Mouse (Mus musculus): ENCODE results near the gene Atn1. TPM values are rescaled to one million over a fixed set of nuclear protein-coding genes. Genes with fewer than 3 reads are reported as not detected.

The Atn1 gene
- polyA plus RNA-seq, 1 experiment from 2014 or later, result 24.4 TPM

DNA sequence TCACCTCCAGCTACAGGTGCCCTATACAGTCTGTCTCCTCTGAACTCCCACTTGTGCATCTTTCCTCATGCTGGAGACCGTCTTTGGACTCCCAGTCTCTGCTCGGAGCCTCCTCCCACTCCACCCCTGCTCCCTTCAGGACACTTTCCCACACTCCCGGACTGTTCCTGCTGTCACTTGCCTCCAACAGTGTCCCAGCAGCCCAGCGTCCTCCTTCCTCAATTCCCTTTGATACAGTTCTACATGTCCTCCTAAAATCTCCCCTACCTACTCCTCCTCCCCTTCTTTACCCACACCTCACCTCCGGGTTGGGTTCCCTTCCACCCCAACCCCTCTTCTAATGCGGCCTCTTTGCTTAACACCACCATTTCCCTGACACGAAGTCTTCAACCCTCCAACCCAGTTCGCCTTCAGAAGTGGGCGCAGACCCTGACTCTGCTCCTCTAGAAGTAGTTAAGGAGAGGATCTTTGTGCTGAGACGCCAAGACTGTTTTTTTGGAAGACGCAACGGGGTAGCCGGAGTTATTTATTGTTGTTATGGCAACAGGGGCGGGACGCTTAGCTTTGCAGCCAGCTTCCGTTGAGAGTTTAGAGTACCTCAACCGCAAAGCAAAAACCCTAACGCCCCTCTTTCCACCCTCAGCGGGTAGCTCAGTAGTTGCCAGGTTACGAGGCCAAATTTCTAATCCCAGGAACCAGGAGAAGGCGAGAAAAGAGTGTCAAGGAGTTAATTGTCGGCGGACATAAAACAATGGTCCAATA, 23.1 kb upstream of the Atn1 start, which contains the start of gene Lrrc23:
Lrrc23 (minus strand) TSS at position 506 of the 762 bp plus-strand sequence.
- H3K36me3 ChIP-seq (ENCODE audit: control insufficient read depth, insufficient read depth, low read length), result no peaks in the 10 kb centered on the region
- no peaks in the 10 kb centered on the region for H3K9me3 ChIP-seq (ENCODE audit: control insufficient read depth, low read length)
- H3K27ac ChIP-seq (replicated peaks; ENCODE audit: low read depth, low read length), result no peak within 1 kb of the TSS
- H3K4me1 ChIP-seq (ENCODE audit: control insufficient read depth, insufficient read depth, low read length), result peaks cover 15% of the 10 kb centered on the region; the same call in 1 of the 2 replicates
- H3K27me3 ChIP-seq (ENCODE audit: control insufficient read depth, insufficient read depth, low read length), result no peaks in the 10 kb centered on the region
- H3K4me3 ChIP-seq (replicated peaks; ENCODE audit: low read depth, low read length), result peak within 1 kb of the TSS; percentile 30
- peak within 1 kb of the TSS; percentile 58 for H3K4me2 ChIP-seq (ENCODE audit: low read length)
- 1% methylated on average over 23 of the region's 23 CpGs for WGBS
- H3K9ac ChIP-seq (replicated peaks; ENCODE audit: low read length), result peak within 1 kb of the TSS; percentile 10; the same call in 1 of the 2 replicates
- peak; percentile 79 for DNase-seq
- no peak for ATAC-seq (ENCODE audit: low FRiP score, low TSS enrichment)

DNA sequence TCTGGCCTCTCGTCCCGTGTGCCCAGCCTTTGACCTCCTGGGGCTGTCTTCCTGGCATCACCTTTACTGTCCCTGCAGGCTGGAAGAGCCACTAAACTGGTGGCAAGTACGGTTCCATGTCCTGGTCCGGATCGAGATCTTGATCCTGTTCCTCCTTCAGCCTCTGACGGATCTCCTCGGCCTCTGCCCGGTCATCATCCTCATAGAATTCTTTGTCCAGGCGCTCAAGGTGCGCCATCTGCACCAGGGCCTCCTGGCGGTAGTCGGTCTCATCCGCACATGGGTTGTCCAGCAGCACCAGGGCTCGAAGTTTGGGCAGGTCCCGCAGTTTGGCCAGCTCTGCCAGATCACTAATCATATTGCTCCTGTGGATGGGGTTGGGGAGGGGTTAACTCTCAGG, 14.2 kb upstream of the Atn1 start:
- no peak overlapping the region for H3K4me3 ChIP-seq (replicated peaks; ENCODE audit: low read depth, low read length)
- ATAC-seq (ENCODE audit: low FRiP score, low TSS enrichment) (no peak), DNase-seq (no peak)
- no peaks in the 10 kb centered on the region for H3K27me3 ChIP-seq (ENCODE audit: control insufficient read depth, insufficient read depth, low read length)
- no peaks in the 10 kb centered on the region for H3K36me3 ChIP-seq (ENCODE audit: control insufficient read depth, insufficient read depth, low read length)
- 88% methylated on average over 15 of the region's 15 CpGs for WGBS
- peaks cover 19% of the 10 kb centered on the region for H3K4me1 ChIP-seq (ENCODE audit: control insufficient read depth, insufficient read depth, low read length)
- no peak overlapping the region for H3K4me2 ChIP-seq (ENCODE audit: low read length)
- no peak overlapping the region for H3K27ac ChIP-seq (replicated peaks; ENCODE audit: low read depth, low read length)
- no peak overlapping the region for H3K9ac ChIP-seq (replicated peaks; ENCODE audit: low read length)
- no peaks in the 10 kb centered on the region for H3K9me3 ChIP-seq (ENCODE audit: control insufficient read depth, low read length)

DNA sequence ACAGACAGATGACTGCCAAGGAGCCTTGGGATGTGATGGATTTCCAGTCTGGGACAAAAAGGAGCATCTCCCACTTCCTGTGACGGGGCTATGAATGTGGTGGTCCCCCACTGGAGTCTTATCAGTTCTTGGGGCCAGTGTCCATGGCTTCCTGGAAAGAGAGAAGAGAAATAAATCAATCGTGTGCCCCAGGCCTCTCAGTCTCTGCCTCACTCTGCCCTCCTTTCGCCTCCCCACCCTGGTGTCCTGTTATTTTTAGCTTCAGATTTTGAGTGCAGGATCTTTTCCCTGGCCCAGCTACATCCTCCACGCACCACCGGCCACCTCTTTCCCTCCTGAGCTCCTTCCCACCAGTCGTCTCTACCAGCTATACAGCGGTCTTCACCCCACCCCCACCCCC, 13.7 kb upstream of the Atn1 start:
- WGBS, result 68% methylated on average over 7 of the region's 7 CpGs
- Histone ChIP-seq H3K9me3 (ENCODE audit: control insufficient read depth, low read length) (no peaks in the 10 kb centered on the region), H3K9ac (replicated peaks; ENCODE audit: low read length) (peak overlapping the region; percentile 77; the same call in 1 of the 2 replicates), H3K27me3 (ENCODE audit: control insufficient read depth, insufficient read depth, low read length) (no peaks in the 10 kb centered on the region), H3K4me3 (replicated peaks; ENCODE audit: low read depth, low read length) (peak overlapping the region; percentile 47), H3K4me1 (ENCODE audit: control insufficient read depth, insufficient read depth, low read length) (peaks cover 19% of the 10 kb centered on the region), H3K4me2 (ENCODE audit: low read length) (peak overlapping the region; percentile 75), H3K36me3 (ENCODE audit: control insufficient read depth, insufficient read depth, low read length) (no peaks in the 10 kb centered on the region), H3K27ac (replicated peaks; ENCODE audit: low read depth, low read length) (peak overlapping the region; percentile 63; the same call in 1 of the 2 replicates)
- ATAC-seq (ENCODE audit: low FRiP score, low TSS enrichment) (no peak), DNase-seq (no peak)

DNA sequence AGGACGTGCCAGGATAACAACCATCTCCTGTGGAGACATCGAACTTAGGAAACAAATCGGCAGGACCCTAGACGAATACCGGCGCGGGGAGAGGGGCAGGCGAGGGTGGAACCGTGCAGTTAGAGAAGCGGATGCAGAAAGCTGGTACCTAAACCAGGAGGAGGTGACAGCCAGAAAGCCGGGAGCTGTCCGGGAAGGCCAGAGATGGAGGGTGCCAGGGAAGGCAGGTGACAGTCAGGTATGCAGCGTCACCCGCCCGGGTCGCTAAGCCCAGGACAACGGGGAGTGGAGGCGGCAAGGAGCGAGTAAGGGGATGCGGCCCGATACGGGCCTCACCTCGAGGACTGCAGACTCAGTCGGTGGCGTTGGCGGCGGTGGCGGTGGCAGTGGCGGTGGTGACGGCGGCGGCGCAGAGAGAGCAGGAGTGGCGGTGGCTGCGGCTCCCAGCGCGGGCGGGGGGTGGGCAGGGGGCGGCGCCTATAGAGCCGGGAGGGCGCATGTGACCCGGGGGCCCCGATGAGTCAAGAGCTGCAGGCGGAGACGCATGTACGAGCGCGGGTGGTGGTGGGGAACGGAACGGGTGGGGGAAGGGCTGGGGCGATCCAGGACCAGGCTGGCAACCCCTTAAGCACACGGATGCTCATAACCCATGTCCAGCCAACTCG, 12.9 kb upstream of the Atn1 start, which contains the start of gene Eno2:
Eno2 (minus strand) TSS at position 573 of the 665 bp plus-strand sequence.
- peak; percentile 82 for ATAC-seq (ENCODE audit: low FRiP score, low TSS enrichment)
- H3K27me3 ChIP-seq (ENCODE audit: control insufficient read depth, insufficient read depth, low read length), result no peaks in the 10 kb centered on the region
- H3K9me3 ChIP-seq (ENCODE audit: control insufficient read depth, low read length), result no peaks in the 10 kb centered on the region
- H3K4me1 ChIP-seq (ENCODE audit: control insufficient read depth, insufficient read depth, low read length), result peaks cover 19% of the 10 kb centered on the region
- no peaks in the 10 kb centered on the region for H3K36me3 ChIP-seq (ENCODE audit: control insufficient read depth, insufficient read depth, low read length)
- H3K4me3 ChIP-seq (replicated peaks; ENCODE audit: low read depth, low read length), result peak within 1 kb of the TSS; percentile 47
- H3K27ac ChIP-seq (replicated peaks; ENCODE audit: low read depth, low read length), result peak within 1 kb of the TSS; percentile 63
- WGBS, result under 1% methylated on average over 52 of the region's 54 CpGs
- peak within 1 kb of the TSS; percentile 75 for H3K4me2 ChIP-seq (ENCODE audit: low read length)
- H3K9ac ChIP-seq (replicated peaks; ENCODE audit: low read length), result peak within 1 kb of the TSS; percentile 77
- DNase-seq, result peak; percentile 84

- peak overlapping the region; percentile 63; the same call in 1 of the 2 replicates for H3K27ac ChIP-seq (replicated peaks; ENCODE audit: low read depth, low read length)
- 0 out of 2 replicates have a peak, but pooled peaks have one; percentile 2 for ATAC-seq (ENCODE audit: low FRiP score, low TSS enrichment)
- no peaks in the 10 kb centered on the region for H3K36me3 ChIP-seq (ENCODE audit: control insufficient read depth, insufficient read depth, low read length)
- H3K4me1 ChIP-seq (ENCODE audit: control insufficient read depth, insufficient read depth, low read length), result peaks cover 19% of the 10 kb centered on the region
- no peak for DNase-seq
- peak overlapping the region; percentile 77 for H3K9ac ChIP-seq (replicated peaks; ENCODE audit: low read length)
- WGBS, result 5% methylated on average over 9 of the region's 9 CpGs
- H3K27me3 ChIP-seq (ENCODE audit: control insufficient read depth, insufficient read depth, low read length), result no peaks in the 10 kb centered on the region
- peak overlapping the region; percentile 47 for H3K4me3 ChIP-seq (replicated peaks; ENCODE audit: low read depth, low read length)
- no peaks in the 10 kb centered on the region for H3K9me3 ChIP-seq (ENCODE audit: control insufficient read depth, low read length)
- peak overlapping the region; percentile 75 for H3K4me2 ChIP-seq (ENCODE audit: low read length)
Measured at GRCm38 (mm10) chr6:124768704-124769044, 12.3 kb upstream of the Atn1 start.

- 16% methylated on average over 19 of the region's 19 CpGs for WGBS
- H3K9me3 ChIP-seq (ENCODE audit: control insufficient read depth, low read length), result no peaks in the 10 kb centered on the region
- peak; percentile 22 for DNase-seq
- no peak overlapping the region for H3K27ac ChIP-seq (replicated peaks; ENCODE audit: low read depth, low read length)
- H3K27me3 ChIP-seq (ENCODE audit: control insufficient read depth, insufficient read depth, low read length), result no peaks in the 10 kb centered on the region
- peaks cover 19% of the 10 kb centered on the region for H3K4me1 ChIP-seq (ENCODE audit: control insufficient read depth, insufficient read depth, low read length)
- ATAC-seq (ENCODE audit: low FRiP score, low TSS enrichment), result 0 out of 2 replicates have a peak, but pooled peaks have one; percentile 14
- H3K4me3 ChIP-seq (replicated peaks; ENCODE audit: low read depth, low read length), result peak overlapping the region; percentile 47
- H3K9ac ChIP-seq (replicated peaks; ENCODE audit: low read length), result peak overlapping the region; percentile 77
- peak overlapping the region; percentile 75 for H3K4me2 ChIP-seq (ENCODE audit: low read length)
- no peaks in the 10 kb centered on the region for H3K36me3 ChIP-seq (ENCODE audit: control insufficient read depth, insufficient read depth, low read length)
Measured at GRCm38 (mm10) chr6:124767920-124768703, 11.8 kb upstream of the Atn1 start.

- Histone ChIP-seq H3K36me3 (ENCODE audit: control insufficient read depth, insufficient read depth, low read length) (no peaks in the 10 kb centered on the region), H3K9ac (replicated peaks; ENCODE audit: low read length) (peak overlapping the region; percentile 29; the same call in 1 of the 2 replicates), H3K27me3 (ENCODE audit: control insufficient read depth, insufficient read depth, low read length) (no peaks in the 10 kb centered on the region), H3K4me3 (replicated peaks; ENCODE audit: low read depth, low read length) (no peak overlapping the region), H3K4me1 (ENCODE audit: control insufficient read depth, insufficient read depth, low read length) (peaks cover 19% of the 10 kb centered on the region), H3K27ac (replicated peaks; ENCODE audit: low read depth, low read length) (no peak overlapping the region), H3K4me2 (ENCODE audit: low read length) (peak overlapping the region; percentile 75), H3K9me3 (ENCODE audit: control insufficient read depth, low read length) (no peaks in the 10 kb centered on the region)
- DNase-seq, result no peak
- ATAC-seq (ENCODE audit: low FRiP score, low TSS enrichment), result no peak
- 13% methylated on average over 4 of the region's 4 CpGs for WGBS
Measured at GRCm38 (mm10) chr6:124767536-124767919, 11.2 kb upstream of the Atn1 start.

DNA sequence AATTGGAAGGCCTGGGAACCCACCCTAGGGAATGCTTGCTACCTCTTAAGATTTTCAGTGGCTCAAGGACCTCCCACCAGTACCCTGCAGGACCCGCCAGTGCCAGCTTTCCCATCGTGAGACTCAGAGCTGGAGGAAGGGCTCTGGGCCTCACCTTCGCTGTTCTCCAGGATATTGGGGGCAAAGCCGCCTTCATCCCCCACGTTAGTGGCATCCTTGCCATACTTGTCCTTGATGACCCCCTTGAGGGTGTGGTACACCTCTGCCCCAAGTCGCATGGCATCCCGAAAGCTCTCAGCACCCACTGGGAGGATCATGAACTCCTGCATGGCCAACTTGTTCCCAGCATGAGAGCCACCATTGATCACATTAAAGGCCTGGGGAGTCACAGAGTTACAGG, 9.6 kb upstream of the Atn1 start:
- DNase-seq, result no peak
- Histone ChIP-seq H3K4me1 (ENCODE audit: control insufficient read depth, insufficient read depth, low read length) (peaks cover 19% of the 10 kb centered on the region), H3K36me3 (ENCODE audit: control insufficient read depth, insufficient read depth, low read length) (no peaks in the 10 kb centered on the region), H3K27ac (replicated peaks; ENCODE audit: low read depth, low read length) (no peak overlapping the region), H3K27me3 (ENCODE audit: control insufficient read depth, insufficient read depth, low read length) (no peaks in the 10 kb centered on the region), H3K9ac (replicated peaks; ENCODE audit: low read length) (no peak overlapping the region), H3K4me3 (replicated peaks; ENCODE audit: low read depth, low read length) (no peak overlapping the region), H3K4me2 (ENCODE audit: low read length) (no peak overlapping the region), H3K9me3 (ENCODE audit: control insufficient read depth, low read length) (no peaks in the 10 kb centered on the region)
- WGBS, result 86% methylated on average over 7 of the region's 7 CpGs
- no peak for ATAC-seq (ENCODE audit: low FRiP score, low TSS enrichment)
